Mouse (Mus musculus): ENCODE data around the gene Gipc3. TPM values are rescaled to one million over a fixed set of nuclear protein-coding genes. Genes with fewer than 3 reads are reported as not detected.

Gene Gipc3
- polyA plus RNA-seq, 1 experiment from 2014 or later, result 0.06 TPM

GRCm38 (mm10) chr10:81389373-81389772 lies 46.3 kb upstream of the Gipc3 start:
- H3K27me3 ChIP-seq (ENCODE audit: control insufficient read depth, insufficient read depth, low read length), result no peaks in the 10 kb centered on the region
- H3K4me1 ChIP-seq (replicated peaks; ENCODE audit: control insufficient read depth, insufficient read depth), result peaks cover 13% of the 10 kb centered on the region
- TF ChIP-seq EP300 (optimal IDR thresholded peaks at IDR 0.05), result no peak
- WGBS, result 42% methylated on average over 3 of the region's 3 CpGs
- H3K27ac ChIP-seq (replicated peaks), result 0 out of 2 replicates have a peak overlapping the region, but pooled peaks have one; percentile 24
- no peak overlapping the region for H3K4me2 ChIP-seq (replicated peaks; ENCODE audit: low read depth)
- no peak overlapping the region for H3K4me3 ChIP-seq (ENCODE audit: low read depth, low read length)
- peak overlapping the region; percentile 31; the same call in 1 of the 2 replicates for H3K9ac ChIP-seq (ENCODE audit: low read length)
- no peaks in the 10 kb centered on the region for H3K9me3 ChIP-seq (ENCODE audit: control insufficient read depth, low read length)
- DNase-seq (ENCODE audit: low spot score), result no peak
- ATAC-seq (ENCODE audit: low FRiP score, low TSS enrichment), result no peak
- H3K36me3 ChIP-seq (ENCODE audit: control insufficient read depth, insufficient read depth, low read length), result peaks cover 15% of the 10 kb centered on the region; the same call in 1 of the 2 replicates

GRCm38 (mm10) chr10:81388505-81389055 lies 45.5 kb upstream of the Gipc3 start, which contains the start of gene Gm48552:
Gene Gm48552, plus strand, starts transcription at chr10:81389005.
- Histone ChIP-seq H3K4me1 (replicated peaks; ENCODE audit: control insufficient read depth, insufficient read depth) (peaks cover 12% of the 10 kb centered on the region), H3K4me3 (ENCODE audit: low read depth, low read length) (no peak within 1 kb of the TSS), H3K9ac (ENCODE audit: low read length) (peak within 1 kb of the TSS; percentile 31; the same call in 1 of the 2 replicates), H3K36me3 (ENCODE audit: control insufficient read depth, insufficient read depth, low read length) (peaks cover 15% of the 10 kb centered on the region; the same call in 1 of the 2 replicates), H3K27me3 (ENCODE audit: control insufficient read depth, insufficient read depth, low read length) (no peaks in the 10 kb centered on the region), H3K4me2 (replicated peaks; ENCODE audit: low read depth) (no peak within 1 kb of the TSS), H3K9me3 (ENCODE audit: control insufficient read depth, low read length) (no peaks in the 10 kb centered on the region), H3K27ac (replicated peaks) (peak within 1 kb of the TSS; percentile 24; the same call in 1 of the 2 replicates)
- TF ChIP-seq EP300 (optimal IDR thresholded peaks at IDR 0.05) (no peak), CTCF (IDR thresholded peaks at IDR 0.05; ENCODE audit: low read depth) (no peak)
- ATAC-seq (ENCODE audit: low FRiP score, low TSS enrichment), result peak; percentile 5; the same call in 1 of the 2 replicates
- peak; percentile 70 for DNase-seq (ENCODE audit: low spot score)
- 52% methylated on average over 5 of the region's 5 CpGs for WGBS

- no peak for ATAC-seq (ENCODE audit: low FRiP score, low TSS enrichment)
- Histone ChIP-seq H3K9me3 (ENCODE audit: control insufficient read depth, low read length) (no peaks in the 10 kb centered on the region), H3K4me3 (ENCODE audit: low read depth, low read length) (no peak overlapping the region), H3K27ac (replicated peaks) (no peak overlapping the region), H3K4me1 (replicated peaks; ENCODE audit: control insufficient read depth, insufficient read depth) (peaks cover 11% of the 10 kb centered on the region; the same call in 1 of the 2 replicates), H3K4me2 (replicated peaks; ENCODE audit: low read depth) (no peak overlapping the region), H3K27me3 (ENCODE audit: control insufficient read depth, insufficient read depth, low read length) (no peaks in the 10 kb centered on the region), H3K36me3 (ENCODE audit: control insufficient read depth, insufficient read depth, low read length) (peaks cover 15% of the 10 kb centered on the region; the same call in 1 of the 2 replicates), H3K9ac (ENCODE audit: low read length) (no peak overlapping the region)
- no peak for DNase-seq (ENCODE audit: low spot score)
- TF ChIP-seq CTCF (IDR thresholded peaks at IDR 0.05; ENCODE audit: low read depth) (no peak), EP300 (optimal IDR thresholded peaks at IDR 0.05) (no peak)
- 94% methylated on average over 20 of the region's 20 CpGs for WGBS
Observed at GRCm38 (mm10) chr10:81387716-81388115, 44.6 kb upstream of the Gipc3 start.

DNA sequence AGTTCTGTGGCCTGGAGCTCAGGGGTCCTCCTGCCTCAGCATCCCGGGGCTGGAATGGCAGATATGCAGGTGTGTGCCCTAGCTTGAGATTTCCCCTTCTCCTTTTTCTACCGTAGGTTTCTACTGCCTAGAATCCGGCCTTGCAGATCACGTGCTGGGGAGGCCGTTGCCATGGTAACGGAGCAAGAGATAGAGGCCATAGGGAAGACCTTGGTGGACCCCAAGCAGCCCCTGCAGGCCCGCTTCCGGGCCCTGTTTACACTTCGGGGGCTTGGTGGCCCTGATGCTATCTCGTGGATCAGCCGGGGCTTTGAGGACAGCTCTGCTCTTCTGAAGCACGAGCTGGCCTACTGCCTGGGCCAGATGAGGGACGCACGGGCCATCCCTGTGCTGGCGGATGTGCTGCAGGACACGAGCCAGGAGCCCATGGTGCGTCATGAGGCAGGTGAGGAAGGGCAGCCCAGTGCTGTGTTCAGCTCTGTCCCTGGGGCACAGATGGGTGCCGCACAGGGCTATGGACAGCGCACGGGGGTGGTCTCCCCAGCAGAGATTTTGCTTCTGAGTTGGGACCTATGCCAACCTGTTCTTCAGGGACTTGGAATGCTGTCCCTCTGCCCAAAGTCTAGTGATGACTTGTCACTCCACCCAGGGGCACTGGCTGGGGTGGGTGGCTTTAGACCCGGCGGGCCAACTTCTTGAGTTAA lies 42.7 kb upstream of the Gipc3 start:
- Histone ChIP-seq H3K9me3 (ENCODE audit: control insufficient read depth, low read length) (no peaks in the 10 kb centered on the region), H3K4me1 (replicated peaks; ENCODE audit: control insufficient read depth, insufficient read depth) (peaks cover 11% of the 10 kb centered on the region; the same call in 1 of the 2 replicates), H3K4me2 (replicated peaks; ENCODE audit: low read depth) (no peak overlapping the region), H3K27me3 (ENCODE audit: control insufficient read depth, insufficient read depth, low read length) (no peaks in the 10 kb centered on the region), H3K36me3 (ENCODE audit: control insufficient read depth, insufficient read depth, low read length) (peaks cover 15% of the 10 kb centered on the region; the same call in 1 of the 2 replicates), H3K9ac (ENCODE audit: low read length) (0 out of 2 replicates have a peak overlapping the region, but pooled peaks have one; percentile 8), H3K27ac (replicated peaks) (no peak overlapping the region), H3K4me3 (ENCODE audit: low read depth, low read length) (no peak overlapping the region; the same call in 1 of the 2 replicates)
- DNase-seq (ENCODE audit: low spot score) (no peak), ATAC-seq (ENCODE audit: low FRiP score, low TSS enrichment) (no peak)
- TF ChIP-seq EP300 (optimal IDR thresholded peaks at IDR 0.05), result no peak
- TF ChIP-seq CTCF (IDR thresholded peaks at IDR 0.05; ENCODE audit: low read depth), result no peak
- WGBS, result 74% methylated on average over 22 of the region's 22 CpGs

DNA sequence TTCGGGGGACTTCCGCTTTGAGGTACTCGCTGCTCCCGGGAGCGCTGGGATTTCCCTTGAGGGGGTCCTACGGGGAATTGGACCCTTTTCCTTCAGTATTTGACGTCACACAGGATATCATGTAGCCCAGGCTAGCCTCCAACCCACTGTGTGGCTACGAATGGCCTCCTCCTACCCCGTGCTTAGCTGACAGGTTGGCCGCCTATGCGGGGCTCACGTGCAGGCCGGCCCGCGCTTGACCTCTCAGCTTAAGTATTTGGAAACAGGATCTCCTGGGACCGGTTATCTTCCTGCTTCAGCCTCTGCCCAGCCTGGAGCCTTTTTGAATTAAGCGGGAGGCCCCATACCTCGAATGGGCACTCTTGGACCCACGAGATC lies 41.5 kb upstream of the Gipc3 start:
- peak; percentile 25 for ATAC-seq (ENCODE audit: low FRiP score, low TSS enrichment)
- Histone ChIP-seq H3K27me3 (ENCODE audit: control insufficient read depth, insufficient read depth, low read length) (no peaks in the 10 kb centered on the region), H3K4me3 (ENCODE audit: low read depth, low read length) (peak overlapping the region; percentile 86), H3K4me1 (replicated peaks; ENCODE audit: control insufficient read depth, insufficient read depth) (peaks cover 10% of the 10 kb centered on the region; the same call in 1 of the 2 replicates), H3K9me3 (ENCODE audit: control insufficient read depth, low read length) (no peaks in the 10 kb centered on the region), H3K4me2 (replicated peaks; ENCODE audit: low read depth) (peak overlapping the region; percentile 89), H3K9ac (ENCODE audit: low read length) (peak overlapping the region; percentile 92), H3K36me3 (ENCODE audit: control insufficient read depth, insufficient read depth, low read length) (peaks cover 15% of the 10 kb centered on the region; the same call in 1 of the 2 replicates), H3K27ac (replicated peaks) (peak overlapping the region; percentile 95)
- 0% methylated on average over 19 of the region's 19 CpGs for WGBS
- no peak for TF ChIP-seq CTCF (IDR thresholded peaks at IDR 0.05; ENCODE audit: low read depth)
- TF ChIP-seq EP300 (optimal IDR thresholded peaks at IDR 0.05), result no peak
- DNase-seq (ENCODE audit: low spot score), result peak; percentile 55

Data from stomach, postnatal 0 days (tissue).